Mouse (Mus musculus) lung, embryonic 14.5 days (tissue): ENCODE results near the gene Mab21l3. TPM values are rescaled to one million over a fixed set of nuclear protein-coding genes. Genes with fewer than 3 reads are reported as not detected.
A peak's percentile ranks its signal among the peaks of the same experiment; 100 is the strongest.

Experiments used
- ATAC-seq: fragments of 200-750 bp; cut with Nextera tagmentation; 2 replicates; pipeline ENCODE4 v1.8.0; 2017; ENCODE audit warnings: mild to moderate bottlenecking, moderate TSS enrichment, moderate library complexity; ENCODE audit not compliant: insufficient read depth
- DNase-seq: peaks from one replicate; pipeline ENCODE4 v3.0.0-alpha.2; 2015
- H3K27ac ChIP-seq: fragments of 300-500 bp; sonication (generic); 2 replicates; pipeline ENCODE4 v1.5.1; 2014; ENCODE audit warnings: low read depth, mild to moderate bottlenecking, moderate library complexity
- H3K27me3 ChIP-seq: fragments of 300-500 bp; sonication (generic); 2 replicates; pipeline ENCODE4 v1.6.1; 2014; ENCODE audit warnings: low read length, control low read depth; ENCODE audit not compliant: insufficient read depth
- H3K36me3 ChIP-seq: fragments of 300-500 bp; sonication (generic); 2 replicates; pipeline ENCODE4 v1.6.1; 2014; ENCODE audit warnings: control low read depth; ENCODE audit not compliant: insufficient read depth
- H3K4me1 ChIP-seq: fragments of 300-500 bp; sonication (generic); 2 replicates; pipeline ENCODE4 v1.6.1; 2014; ENCODE audit warnings: antibody characterized with exemption, control low read depth; ENCODE audit not compliant: insufficient read depth
- H3K4me2 ChIP-seq: fragments of 300-500 bp; sonication (generic); 2 replicates; pipeline ENCODE4 v1.6.1; 2014; ENCODE audit warnings: mild to moderate bottlenecking
- H3K4me3 ChIP-seq: fragments of 300-500 bp; sonication (generic); 2 replicates; pipeline ENCODE4 v1.5.1; 2014; ENCODE audit warnings: low read depth, low read length
- H3K9ac ChIP-seq: fragments of 300-500 bp; sonication (generic); 2 replicates; pipeline ENCODE4 v1.6.1; 2014
- H3K9me3 ChIP-seq: fragments of 300-500 bp; sonication (generic); 2 replicates; pipeline ENCODE4 v1.6.1; 2016; ENCODE audit warnings: low read depth, low read length, control low read depth
- CTCF ChIP-seq: IDR thresholded peaks from 2 replicates; pipeline ENCODE4 v1.5.1; 2016; ENCODE audit warnings: antibody characterized with exemption, low read depth
- WGBS: fragments of 180-500 bp; shearing (Covaris S2); extraction: QIAGEN DNeasy Blood & Tissue Kit; methylation state at CpG from one replicate; pipeline ENCODE4 v1.1.7; 2014; 5-methylcytosine and 5-hydroxymethylcytosine counted together
- polyA plus RNA-seq: library from polyadenylated mRNA; unstranded; fragments of >200 nt; fragmentation: Nextera tagmentation; extraction: Ambion mirVana; gene quantifications from 2 replicates; pipeline ENCODE4 v1.2.1, GENCODE M21; 2014

Mab21l3 gene
- polyA plus RNA-seq, result 0.12 and 0.68 TPM in 2 replicates

DNA sequence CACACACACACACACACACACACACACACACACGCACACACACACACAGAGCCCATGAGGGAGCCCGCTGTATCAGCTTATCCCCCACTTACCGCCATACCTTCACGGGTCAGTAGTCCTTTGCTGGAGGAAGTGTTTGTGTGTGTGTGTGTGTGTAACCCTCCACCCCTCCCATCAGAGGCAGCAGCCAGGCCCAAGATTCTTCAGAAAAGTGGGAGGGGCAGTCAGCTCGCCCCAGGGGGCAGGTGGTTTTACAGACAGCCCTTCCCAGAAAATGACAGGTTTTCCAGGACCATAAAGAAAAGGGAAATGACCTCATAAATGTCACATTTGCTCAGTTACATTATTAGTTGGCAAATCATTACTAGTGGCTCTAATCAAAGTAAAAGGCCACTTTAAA lies at the start of gene Mab21l3:
TSS of gene Mab21l3 (minus strand) at position 144 of the 400 bp plus-strand sequence.
- Histone ChIP-seq H3K27me3 (no peaks in the 10 kb centered on the region), H3K4me3 (no peak within 1 kb of the TSS), H3K9ac (no peak within 1 kb of the TSS), H3K4me1 (no peaks in the 10 kb centered on the region), H3K36me3 (no peaks in the 10 kb centered on the region), H3K4me2 (no peak within 1 kb of the TSS), H3K9me3 (no peaks in the 10 kb centered on the region), H3K27ac (no peak within 1 kb of the TSS)
- WGBS, result 78% methylated on average over 5 of the region's 5 CpGs
- no peak for TF ChIP-seq CTCF
- no peak for DNase-seq
- ATAC-seq, result no peak

DNA sequence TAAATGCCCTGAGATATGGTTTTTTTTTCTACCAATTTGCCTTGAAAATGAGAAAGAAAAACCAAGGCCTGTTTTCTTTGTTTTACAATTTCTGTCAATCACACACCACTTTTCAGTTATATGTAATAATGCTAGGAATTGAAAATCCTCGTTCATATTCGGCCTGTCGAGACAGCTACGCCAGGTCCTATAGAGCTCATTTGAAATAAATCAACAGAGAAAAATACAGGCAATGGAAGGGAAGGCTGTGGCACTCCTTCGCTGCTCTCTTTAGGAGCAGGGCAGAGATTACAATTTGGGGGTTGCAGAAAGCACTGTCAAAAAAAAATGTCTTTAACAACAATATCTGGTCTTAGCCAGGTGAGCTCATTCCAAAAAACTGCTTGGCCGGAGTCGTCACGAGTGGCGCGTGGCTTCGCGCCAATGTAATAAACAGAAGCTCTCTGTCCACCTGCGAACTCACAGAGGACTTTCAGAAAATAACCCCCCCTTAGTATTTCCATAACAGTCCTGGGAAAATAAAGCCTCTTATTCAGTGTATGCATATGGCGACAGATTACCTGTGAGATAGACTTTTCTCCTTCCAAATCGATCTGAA lies 48.7 kb upstream of the Mab21l3 start:
- Histone ChIP-seq H3K36me3 (no peaks in the 10 kb centered on the region), H3K4me3 (no peak overlapping the region), H3K27me3 (no peaks in the 10 kb centered on the region), H3K9ac (no peak overlapping the region), H3K27ac (no peak overlapping the region), H3K4me2 (no peak overlapping the region), H3K4me1 (no peaks in the 10 kb centered on the region), H3K9me3 (no peaks in the 10 kb centered on the region)
- no peak for ATAC-seq
- WGBS, result 80% methylated on average over 15 of the region's 15 CpGs
- TF ChIP-seq CTCF, result no peak
- DNase-seq, result no peak

DNA sequence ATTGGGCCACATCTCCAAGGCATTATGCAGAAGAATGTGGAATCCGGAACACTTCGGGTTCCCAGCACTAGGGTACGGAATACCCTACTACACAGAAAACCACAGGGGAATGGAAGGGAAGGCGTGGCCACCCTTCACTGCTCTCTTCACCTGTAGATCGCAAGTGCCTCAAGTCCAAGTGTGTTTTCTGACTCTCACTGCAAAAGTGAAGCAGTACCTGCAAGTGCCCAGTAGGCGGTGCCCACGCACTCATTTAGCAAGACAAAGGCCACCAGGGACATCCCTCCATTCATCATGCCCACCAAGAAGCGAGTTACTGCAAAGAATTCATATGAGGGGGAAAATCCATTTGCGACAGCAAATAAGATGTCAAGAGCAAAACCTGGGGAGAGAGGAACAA lies 48.1 kb upstream of the Mab21l3 start:
- Histone ChIP-seq H3K27me3 (no peaks in the 10 kb centered on the region), H3K36me3 (no peaks in the 10 kb centered on the region), H3K9ac (no peak overlapping the region), H3K27ac (no peak overlapping the region), H3K4me3 (no peak overlapping the region), H3K9me3 (no peaks in the 10 kb centered on the region), H3K4me1 (no peaks in the 10 kb centered on the region), H3K4me2 (no peak overlapping the region)
- DNase-seq, result peak; percentile 90
- 20% methylated on average over 9 of the region's 9 CpGs for WGBS
- ATAC-seq, result no peak
- peak; percentile 98 for TF ChIP-seq CTCF

DNA sequence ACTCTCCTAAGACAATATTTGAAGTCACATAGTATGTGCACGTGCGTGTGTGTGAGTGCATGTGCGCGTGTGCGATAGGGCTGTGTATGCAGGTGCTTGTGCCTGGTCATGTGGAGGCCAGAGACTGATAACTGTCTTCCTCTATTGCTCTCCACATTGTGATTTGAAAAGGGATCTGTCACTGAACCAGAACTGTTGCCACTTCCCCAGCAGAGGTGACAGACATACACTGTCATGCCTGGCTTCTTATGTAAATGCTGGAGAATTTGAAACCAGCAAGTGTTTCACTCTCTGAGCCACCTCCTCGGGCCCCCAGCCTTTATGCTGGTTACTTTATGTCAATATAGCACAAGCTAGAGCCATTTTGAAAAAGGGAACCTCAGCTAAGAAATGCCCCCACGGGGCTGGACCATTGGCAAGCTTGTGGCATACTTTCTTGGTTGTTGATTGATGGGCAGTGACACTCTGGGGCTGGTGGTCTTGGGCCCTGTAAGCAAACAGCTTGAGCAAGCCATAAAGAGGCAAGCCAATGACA lies 46.7 kb upstream of the Mab21l3 start:
- ATAC-seq (no peak), DNase-seq (no peak)
- H3K27me3 ChIP-seq, result no peaks in the 10 kb centered on the region
- no peak overlapping the region for H3K9ac ChIP-seq
- no peaks in the 10 kb centered on the region for H3K9me3 ChIP-seq
- H3K4me2 ChIP-seq, result no peak overlapping the region
- 77% methylated on average over 7 of the region's 7 CpGs for WGBS
- no peak overlapping the region for H3K4me3 ChIP-seq
- H3K27ac ChIP-seq, result no peak overlapping the region
- H3K36me3 ChIP-seq, result no peaks in the 10 kb centered on the region
- no peak for TF ChIP-seq CTCF
- H3K4me1 ChIP-seq, result no peaks in the 10 kb centered on the region

DNA sequence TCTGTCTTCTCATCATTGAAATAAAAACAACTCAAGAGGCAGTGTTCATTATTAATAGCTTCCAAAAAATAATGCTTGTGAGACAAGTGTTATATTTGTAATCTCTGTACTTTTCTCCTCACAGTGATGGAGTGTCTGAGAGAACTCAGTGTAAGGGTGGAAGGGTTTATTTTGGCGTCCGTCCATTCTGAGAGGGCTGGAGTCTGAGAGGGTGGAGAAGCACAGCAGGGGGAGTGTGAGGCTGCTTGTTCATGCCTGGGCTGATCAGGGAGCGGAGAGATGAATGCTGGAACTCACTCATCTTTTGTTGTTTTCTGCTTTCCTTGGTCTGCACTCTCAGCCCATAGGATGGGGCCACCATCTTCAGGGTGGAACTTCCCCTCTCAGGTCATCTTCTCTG lies 36.8 kb upstream of the Mab21l3 start:
- no peaks in the 10 kb centered on the region for H3K27me3 ChIP-seq
- peaks cover 3% of the 10 kb centered on the region; the same call in 1 of the 2 replicates for H3K4me1 ChIP-seq
- no peak overlapping the region for H3K9ac ChIP-seq
- no peak overlapping the region for H3K4me3 ChIP-seq
- H3K9me3 ChIP-seq, result no peaks in the 10 kb centered on the region
- TF ChIP-seq CTCF, result peak; percentile 30
- DNase-seq, result peak; percentile 84
- peak; percentile 91 for ATAC-seq
- no peaks in the 10 kb centered on the region for H3K36me3 ChIP-seq
- WGBS, result 15% methylated on average over 3 of the region's 3 CpGs
- peak overlapping the region; percentile 42; the same call in 1 of the 2 replicates for H3K27ac ChIP-seq
- H3K4me2 ChIP-seq, result no peak overlapping the region

DNA sequence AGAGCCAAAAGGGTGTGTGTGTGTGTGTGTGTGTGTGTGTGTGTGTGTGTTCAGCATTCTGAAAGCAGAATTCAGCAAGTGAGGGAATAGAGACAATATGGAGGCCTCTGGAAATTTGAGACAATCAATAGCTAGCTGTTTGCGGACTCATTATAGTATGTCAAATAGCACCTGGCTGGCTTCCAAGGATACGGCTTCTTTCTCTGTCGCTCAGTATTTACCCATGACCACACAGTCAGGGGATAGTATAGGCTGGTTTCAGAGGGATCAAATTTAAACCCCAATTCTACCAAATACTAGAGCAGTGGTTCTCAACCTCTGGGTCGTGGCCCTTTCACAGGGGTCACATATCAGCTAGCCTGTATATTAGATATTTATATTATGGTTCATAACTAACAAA lies 36.3 kb upstream of the Mab21l3 start:
- Histone ChIP-seq H3K9me3 (no peaks in the 10 kb centered on the region), H3K27me3 (no peaks in the 10 kb centered on the region), H3K4me2 (no peak overlapping the region), H3K4me3 (no peak overlapping the region), H3K4me1 (peaks cover 3% of the 10 kb centered on the region; the same call in 1 of the 2 replicates), H3K27ac (no peak overlapping the region; the same call in 1 of the 2 replicates), H3K36me3 (0 out of 2 replicates have a peak, but pooled peaks cover under 1% of the 10 kb centered on the region), H3K9ac (no peak overlapping the region)
- 36% methylated on average over 4 of the region's 4 CpGs for WGBS
- peak; percentile 66; the same call in 1 of the 2 replicates for ATAC-seq
- DNase-seq, result peak; percentile 79
- TF ChIP-seq CTCF, result no peak

DNA sequence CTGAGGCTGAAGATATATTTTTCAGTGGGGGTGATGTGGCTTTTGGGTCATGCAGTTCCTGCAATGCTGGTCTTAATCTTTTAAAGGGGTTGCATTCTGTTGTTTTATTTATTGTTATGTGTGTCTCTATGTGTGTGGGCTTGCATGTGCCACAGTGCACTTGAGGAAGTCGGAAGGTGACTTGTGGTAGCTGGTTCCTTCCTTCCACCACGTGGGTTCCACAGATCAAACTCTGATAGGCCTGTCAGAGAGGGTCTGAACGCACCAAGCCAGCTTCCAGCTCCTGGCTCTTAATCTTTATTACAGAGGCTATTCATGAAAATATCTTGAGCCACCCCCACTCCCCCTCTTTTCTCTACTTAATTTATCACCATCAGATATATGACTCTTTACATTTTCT lies 35.1 kb upstream of the Mab21l3 start:
- H3K27ac ChIP-seq, result no peak overlapping the region
- H3K9ac ChIP-seq, result no peak overlapping the region
- H3K27me3 ChIP-seq, result no peaks in the 10 kb centered on the region
- H3K4me3 ChIP-seq, result no peak overlapping the region
- WGBS, result 56% methylated on average over 3 of the region's 3 CpGs
- no peak overlapping the region for H3K4me2 ChIP-seq
- ATAC-seq, result no peak
- peaks cover 4% of the 10 kb centered on the region; the same call in 1 of the 2 replicates for H3K36me3 ChIP-seq
- TF ChIP-seq CTCF, result no peak
- peaks cover 3% of the 10 kb centered on the region; the same call in 1 of the 2 replicates for H3K4me1 ChIP-seq
- no peaks in the 10 kb centered on the region for H3K9me3 ChIP-seq
- no peak for DNase-seq
